Mouse (Mus musculus): Measurements from ENCODE around the gene Ncf2.

Ncf2 gene

GRCm38 (mm10) chr1:152796683-152797263 lies 3.2 kb upstream of the Ncf2 start:
- no peak for DNase-seq

- DNase-seq: no peak
Measured at GRCm38 (mm10) chr1:152798125-152798524, 1.9 kb upstream of the Ncf2 start.

- DNase-seq: no peak
Measured at GRCm38 (mm10) chr1:152800633-152801176, 711 bp downstream of the Ncf2 start.

- no peak for DNase-seq
Measured at GRCm38 (mm10) chr1:152804907-152805306, 4.9 kb downstream of the Ncf2 start.

GRCm38 (mm10) chr1:152807619-152808391 lies 7.8 kb downstream of the Ncf2 start:
- no peak for DNase-seq

GRCm38 (mm10) chr1:152808392-152808680 lies 8.3 kb downstream of the Ncf2 start:
- DNase-seq: no peak

GRCm38 (mm10) chr1:152809541-152810252 lies 9.7 kb downstream of the Ncf2 start:
- no peak for DNase-seq

- DNase-seq: no peak
Measured at GRCm38 (mm10) chr1:152810533-152811439, 10.8 kb downstream of the Ncf2 start.

- peak; percentile 21 for DNase-seq
Measured at GRCm38 (mm10) chr1:152815265-152815701, 15.3 kb downstream of the Ncf2 start.

- DNase-seq: no peak
Measured at GRCm38 (mm10) chr1:152817027-152817769, 17.2 kb downstream of the Ncf2 start.

GRCm38 (mm10) chr1:152817794-152818193 lies 17.8 kb downstream of the Ncf2 start:
- DNase-seq: no peak

- no peak for DNase-seq
Measured at GRCm38 (mm10) chr1:152819558-152819957, 19.6 kb downstream of the Ncf2 start.

- DNase-seq: no peak
Measured at GRCm38 (mm10) chr1:152820911-152821695, 21.1 kb downstream of the Ncf2 start.

GRCm38 (mm10) chr1:152821746-152822145 lies 21.8 kb downstream of the Ncf2 start:
- no peak for DNase-seq

GRCm38 (mm10) chr1:152824206-152824605 lies 24.2 kb downstream of the Ncf2 start:
- no peak for DNase-seq

- no peak for DNase-seq
Measured at GRCm38 (mm10) chr1:152826446-152826845, 26.5 kb downstream of the Ncf2 start.

- DNase-seq: no peak
Measured at GRCm38 (mm10) chr1:152828168-152828567, 28.2 kb downstream of the Ncf2 start.

GRCm38 (mm10) chr1:152828637-152829355 lies 28.8 kb downstream of the Ncf2 start:
- no peak for DNase-seq

GRCm38 (mm10) chr1:152830054-152830453 lies 30.1 kb downstream of the Ncf2 start:
- DNase-seq: no peak

GRCm38 (mm10) chr1:152831003-152831402 lies 31.0 kb downstream of the Ncf2 start:
- DNase-seq: no peak
